Mouse (Mus musculus): ENCODE results near the gene Lrig1. TPM values are rescaled to one million over a fixed set of nuclear protein-coding genes. Genes with fewer than 3 reads are reported as not detected.

Gene Lrig1
- total RNA-seq, 1 experiment: 19.1 TPM

DNA sequence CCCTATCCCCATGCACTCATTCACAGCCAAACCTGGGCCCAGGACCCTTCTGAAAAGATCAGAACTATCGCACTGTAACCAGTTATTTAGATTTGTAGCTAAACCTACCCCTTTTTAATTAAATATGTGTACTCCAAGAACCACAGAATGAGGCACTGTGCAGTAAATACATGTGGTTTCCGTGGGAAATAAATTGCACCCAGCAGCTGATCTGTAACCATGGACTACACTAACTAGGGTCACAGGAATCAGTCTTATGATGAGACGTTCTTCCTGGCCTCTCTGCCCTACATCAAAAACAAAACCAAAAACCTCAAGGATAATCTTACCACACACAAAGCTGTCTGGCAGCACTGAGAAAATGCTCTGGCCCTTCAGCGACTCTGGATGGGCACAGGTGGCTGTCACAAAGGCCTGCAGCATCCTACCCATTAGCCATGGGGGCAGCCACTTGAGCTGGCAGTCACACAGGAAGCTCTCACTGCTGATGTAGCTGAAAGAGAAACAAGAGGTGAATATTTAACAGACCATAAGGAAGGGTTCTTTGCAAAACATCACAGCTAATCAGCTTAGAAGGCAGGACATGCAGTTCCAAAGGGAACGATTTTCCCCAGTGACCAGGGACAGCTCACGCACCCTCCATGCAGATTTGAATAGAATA lies 86.6 kb downstream of the Lrig1 start:
- in situ Hi-C loops (cut with MboI; ENCODE audit: low sequenced_read_pairs in 2 of 2, unreplicated experiment in 2 of 2): loop anchor here in 1 of 2 experiments (10.0 kb wide), 1 partner anchor 351 kb away; no protein-coding TSS in a partner anchor
- no peak overlapping the region for H3K27ac ChIP-seq (ENCODE audit: insufficient read depth, low read depth, low read length, poor library complexity, severe bottlenecking)
- no peak for TF ChIP-seq CHD2 (IDR thresholded peaks at IDR 0.05; ENCODE audit: low read depth, low read length)
- no peak for DNase-seq (ENCODE audit: low read depth, low spot score)
- H3K9me3 ChIP-seq (ENCODE audit: control insufficient read depth, insufficient read depth, low read depth, low read length): no peaks in the 10 kb centered on the region
- peaks cover 29% of the 10 kb centered on the region; the same call in 1 of the 2 replicates for H3K36me3 ChIP-seq (ENCODE audit: control insufficient read depth, insufficient read depth, low read length, poor library complexity, severe bottlenecking)
- H3K4me3 ChIP-seq (ENCODE audit: insufficient read depth in 1 of 2, low read depth in 1 of 2, low read length in 2 of 2, poor library complexity in 1 of 2, severe bottlenecking in 1 of 2): no peak overlapping the region
- H3K4me1 ChIP-seq (ENCODE audit: control insufficient read depth in 2 of 2, insufficient read depth in 2 of 2, low read length in 2 of 2, poor library complexity in 1 of 2): no peaks in the 10 kb centered on the region
- no peak overlapping the region for H3K9ac ChIP-seq (ENCODE audit: insufficient read depth, low read depth, low read length, poor library complexity, severe bottlenecking)

DNA sequence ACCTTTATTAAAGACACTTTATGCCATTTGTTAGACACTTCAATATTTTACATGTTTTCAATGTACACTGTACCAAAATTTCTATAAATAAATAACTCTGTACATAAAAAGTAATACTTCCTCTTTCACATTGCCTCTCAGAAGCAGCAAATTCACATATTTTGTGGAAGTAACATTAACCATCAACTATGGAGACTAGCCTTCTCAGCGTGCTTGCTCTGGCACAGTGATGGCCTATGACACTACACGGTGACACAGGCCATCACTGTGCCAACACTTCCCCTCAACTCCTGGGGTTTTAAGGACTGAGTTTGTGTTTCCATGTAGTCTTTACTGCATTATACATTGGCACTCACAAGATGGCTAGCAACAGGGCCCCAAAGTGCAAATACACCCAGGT lies 95.4 kb downstream of the Lrig1 start:
- TF ChIP-seq HCFC1 (IDR thresholded peaks at IDR 0.05; ENCODE audit: borderline replicate concordance, insufficient read depth, low read length) (no peak), ZC3H11A (IDR thresholded peaks at IDR 0.05; ENCODE audit: borderline replicate concordance, low read depth, low read length) (no peak), ZNF384 (IDR thresholded peaks at IDR 0.05; ENCODE audit: low read depth, low read length) (no peak)
- Histone ChIP-seq H3K4me3 (ENCODE audit: insufficient read depth in 1 of 2, low read depth in 1 of 2, low read length in 2 of 2, poor library complexity in 1 of 2, severe bottlenecking in 1 of 2) (no peak overlapping the region), H3K9ac (ENCODE audit: insufficient read depth, low read depth, low read length, poor library complexity, severe bottlenecking) (no peak overlapping the region), H3K36me3 (ENCODE audit: control insufficient read depth, insufficient read depth, low read length, poor library complexity, severe bottlenecking) (peaks cover 26% of the 10 kb centered on the region; the same call in 1 of the 2 replicates), H3K4me1 (ENCODE audit: control insufficient read depth in 2 of 2, insufficient read depth in 2 of 2, low read length in 2 of 2, poor library complexity in 1 of 2) (no peaks in the 10 kb centered on the region), H3K9me3 (ENCODE audit: control insufficient read depth, insufficient read depth, low read depth, low read length) (no peaks in the 10 kb centered on the region), H3K27ac (ENCODE audit: insufficient read depth, low read depth, low read length, poor library complexity, severe bottlenecking) (no peak overlapping the region)
- no peak for DNase-seq (ENCODE audit: low read depth, low spot score)
- in situ Hi-C loops (cut with MboI; ENCODE audit: low sequenced_read_pairs in 2 of 2, unreplicated experiment in 2 of 2): no loop called here

DNA sequence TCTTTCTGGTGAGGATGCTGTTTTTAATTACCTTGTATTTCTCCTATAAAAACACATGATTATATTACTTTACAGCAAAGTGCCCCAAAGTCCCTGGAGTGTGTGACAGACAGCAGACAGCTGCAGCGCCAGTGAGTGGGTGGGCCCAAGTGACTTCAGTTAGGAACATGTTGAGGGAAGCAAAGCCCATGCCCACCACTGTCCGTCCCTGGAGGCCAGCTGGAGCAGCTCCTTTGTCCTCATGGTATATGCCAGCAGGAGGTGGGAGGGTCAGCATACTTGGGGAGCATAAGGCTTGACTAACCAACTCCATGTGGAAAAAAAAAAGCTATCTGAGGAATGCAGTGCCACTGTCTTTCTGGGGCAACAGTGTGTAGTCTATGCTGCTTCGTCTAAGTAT lies 95.9 kb downstream of the Lrig1 start:
- Histone ChIP-seq H3K27ac (ENCODE audit: insufficient read depth, low read depth, low read length, poor library complexity, severe bottlenecking) (no peak overlapping the region), H3K36me3 (ENCODE audit: control insufficient read depth, insufficient read depth, low read length, poor library complexity, severe bottlenecking) (peaks cover 22% of the 10 kb centered on the region; the same call in 1 of the 2 replicates), H3K9me3 (ENCODE audit: control insufficient read depth, insufficient read depth, low read depth, low read length) (no peaks in the 10 kb centered on the region), H3K4me1 (ENCODE audit: control insufficient read depth in 2 of 2, insufficient read depth in 2 of 2, low read length in 2 of 2, poor library complexity in 1 of 2) (0 out of 4 replicates have a peak, but pooled peaks cover 0 to 2% of the 10 kb centered on the region in 2 experiments), H3K9ac (ENCODE audit: insufficient read depth, low read depth, low read length, poor library complexity, severe bottlenecking) (no peak overlapping the region), H3K4me3 (ENCODE audit: insufficient read depth in 1 of 2, low read depth in 1 of 2, low read length in 2 of 2, poor library complexity in 1 of 2, severe bottlenecking in 1 of 2) (no peak overlapping the region)
- in situ Hi-C loops (cut with MboI; ENCODE audit: low sequenced_read_pairs in 2 of 2, unreplicated experiment in 2 of 2): no loop called here
- no peak for DNase-seq (ENCODE audit: low read depth, low spot score)
- TF ChIP-seq HCFC1 (IDR thresholded peaks at IDR 0.05; ENCODE audit: borderline replicate concordance, insufficient read depth, low read length) (no peak), MAFK (IDR thresholded peaks at IDR 0.05; ENCODE audit: insufficient read depth, low read depth, low read length) (no peak), CHD2 (IDR thresholded peaks at IDR 0.05; ENCODE audit: low read depth, low read length) (no peak), ZC3H11A (IDR thresholded peaks at IDR 0.05; ENCODE audit: borderline replicate concordance, low read depth, low read length) (no peak), ZNF384 (IDR thresholded peaks at IDR 0.05; ENCODE audit: low read depth, low read length) (no peak)

GRCm38 (mm10) chr6:94601811-94602210 lies 98.1 kb downstream of the Lrig1 start:
- Histone ChIP-seq H3K27ac (ENCODE audit: insufficient read depth, low read depth, low read length, poor library complexity, severe bottlenecking) (no peak overlapping the region), H3K4me1 (ENCODE audit: control insufficient read depth in 2 of 2, insufficient read depth in 2 of 2, low read length in 2 of 2, poor library complexity in 1 of 2) (0 out of 4 replicates have a peak, but pooled peaks cover 0 to 7% of the 10 kb centered on the region in 2 experiments), H3K36me3 (ENCODE audit: control insufficient read depth, insufficient read depth, low read length, poor library complexity, severe bottlenecking) (peaks cover 17% of the 10 kb centered on the region; the same call in 1 of the 2 replicates), H3K9ac (ENCODE audit: insufficient read depth, low read depth, low read length, poor library complexity, severe bottlenecking) (no peak overlapping the region), H3K9me3 (ENCODE audit: control insufficient read depth, insufficient read depth, low read depth, low read length) (no peaks in the 10 kb centered on the region), H3K4me3 (ENCODE audit: insufficient read depth in 1 of 2, low read depth in 1 of 2, low read length in 2 of 2, poor library complexity in 1 of 2, severe bottlenecking in 1 of 2) (no peak overlapping the region)
- in situ Hi-C loops (cut with MboI; ENCODE audit: low sequenced_read_pairs in 2 of 2, unreplicated experiment in 2 of 2): no loop called here
- no peak for DNase-seq (ENCODE audit: low read depth, low spot score)
- TF ChIP-seq HCFC1 (IDR thresholded peaks at IDR 0.05; ENCODE audit: borderline replicate concordance, insufficient read depth, low read length) (no peak), ZNF384 (IDR thresholded peaks at IDR 0.05; ENCODE audit: low read depth, low read length) (no peak), ZC3H11A (IDR thresholded peaks at IDR 0.05; ENCODE audit: borderline replicate concordance, low read depth, low read length) (no peak), MAFK (IDR thresholded peaks at IDR 0.05; ENCODE audit: insufficient read depth, low read depth, low read length) (no peak), CHD2 (IDR thresholded peaks at IDR 0.05; ENCODE audit: low read depth, low read length) (no peak)

- in situ Hi-C loops (cut with MboI; ENCODE audit: low sequenced_read_pairs in 2 of 2, unreplicated experiment in 2 of 2): no loop called here
- H3K4me1 ChIP-seq (ENCODE audit: control insufficient read depth in 2 of 2, insufficient read depth in 2 of 2, low read length in 2 of 2, poor library complexity in 1 of 2): peaks cover 0 to 10% of the 10 kb centered on the region in 2 experiments; a peak in 1 of 4 replicates
- no peak overlapping the region for H3K4me3 ChIP-seq (ENCODE audit: insufficient read depth in 1 of 2, low read depth in 1 of 2, low read length in 2 of 2, poor library complexity in 1 of 2, severe bottlenecking in 1 of 2)
- TF ChIP-seq HCFC1 (IDR thresholded peaks at IDR 0.05; ENCODE audit: borderline replicate concordance, insufficient read depth, low read length) (no peak), ZC3H11A (IDR thresholded peaks at IDR 0.05; ENCODE audit: borderline replicate concordance, low read depth, low read length) (no peak), MAFK (IDR thresholded peaks at IDR 0.05; ENCODE audit: insufficient read depth, low read depth, low read length) (no peak), CHD2 (IDR thresholded peaks at IDR 0.05; ENCODE audit: low read depth, low read length) (no peak), ZNF384 (IDR thresholded peaks at IDR 0.05; ENCODE audit: low read depth, low read length) (no peak)
- H3K36me3 ChIP-seq (ENCODE audit: control insufficient read depth, insufficient read depth, low read length, poor library complexity, severe bottlenecking): peaks cover 17% of the 10 kb centered on the region; the same call in 1 of the 2 replicates
- no peak overlapping the region for H3K9ac ChIP-seq (ENCODE audit: insufficient read depth, low read depth, low read length, poor library complexity, severe bottlenecking)
- no peak for DNase-seq (ENCODE audit: low read depth, low spot score)
- H3K9me3 ChIP-seq (ENCODE audit: control insufficient read depth, insufficient read depth, low read depth, low read length): no peaks in the 10 kb centered on the region
- H3K27ac ChIP-seq (ENCODE audit: insufficient read depth, low read depth, low read length, poor library complexity, severe bottlenecking): no peak overlapping the region
Measured at GRCm38 (mm10) chr6:94601101-94601500, 98.9 kb downstream of the Lrig1 start.

All from ES-E14 (cell line).